Mouse (Mus musculus): ENCODE data around the gene Tmem185b. TPM values are rescaled to one million over a fixed set of nuclear protein-coding genes. Genes with fewer than 3 reads are reported as not detected.

Gene Tmem185b
- total and polyA plus RNA-seq, 3 experiments = 25.2 to 35.8 TPM; not detected in 1

- TF ChIP-seq HCFC1 (IDR thresholded peaks at IDR 0.05; ENCODE audit: low read depth, low read length) (no peak), SMC3 (IDR thresholded peaks at IDR 0.05; ENCODE audit: low read depth, low read length) (peak; percentile 46), ETS1 (IDR thresholded peaks at IDR 0.05; ENCODE audit: low read depth, low read length) (no peak), CTCF (IDR thresholded peaks at IDR 0.05 in 2 of 3, conservative IDR thresholded peaks at IDR 0.05 in 1 of 3; ENCODE audit: control insufficient read depth in 1 of 3, insufficient read depth in 1 of 3, low read depth in 2 of 3, low read length in 3 of 3, poor library complexity in 1 of 3, severe bottlenecking in 1 of 3) (peak; percentile 51 to 65 (median 56))
- Histone ChIP-seq H3K27ac (ENCODE audit: control insufficient read depth, low read depth, low read length) (no peak overlapping the region), H3K79me2 (ENCODE audit: control insufficient read depth, insufficient read depth, low read length, poor library complexity) (no peaks in the 10 kb centered on the region), H3K36me3 (ENCODE audit: control insufficient read depth in 1 of 2, insufficient read depth in 2 of 2, low read length in 2 of 2) (peaks cover 0 to 13% of the 10 kb centered on the region in 2 experiments; a peak in 2 of 4 replicates), H3K27me3 (ENCODE audit: control insufficient read depth in 1 of 2, insufficient read depth in 2 of 2, low read length in 2 of 2) (no peaks in the 10 kb centered on the region), H3K9ac (ENCODE audit: control insufficient read depth, low read depth, low read length, poor library complexity, severe bottlenecking) (no peak overlapping the region), H3K4me3 (ENCODE audit: control insufficient read depth in 1 of 2, insufficient read depth in 1 of 2, low read depth in 2 of 2, low read length in 2 of 2) (no peak overlapping the region), H3K9me3 (replicated peaks; ENCODE audit: insufficient read depth, low read length) (no peaks in the 10 kb centered on the region), H3K4me1 (ENCODE audit: control insufficient read depth in 1 of 2, insufficient read depth in 2 of 2, low read length in 2 of 2) (peaks cover 2 to 11% of the 10 kb centered on the region in 2 experiments; a peak in 2 of 4 replicates)
- DNase-seq (ENCODE audit: low read depth, low spot score) = peak; percentile 46
These were observed 44.6 kb upstream of the Tmem185b start for GRCm38 (mm10) chr1:119481205-119481932.

GRCm38 (mm10) chr1:119482891-119483290 is 43.1 kb upstream of the Tmem185b start:
- H3K4me3 ChIP-seq (ENCODE audit: control insufficient read depth in 1 of 2, insufficient read depth in 1 of 2, low read depth in 2 of 2, low read length in 2 of 2) = no peak overlapping the region
- H3K79me2 ChIP-seq (ENCODE audit: control insufficient read depth, insufficient read depth, low read length, poor library complexity) = no peaks in the 10 kb centered on the region
- H3K27me3 ChIP-seq (ENCODE audit: control insufficient read depth in 1 of 2, insufficient read depth in 2 of 2, low read length in 2 of 2) = no peaks in the 10 kb centered on the region
- TF ChIP-seq GATA1 (IDR thresholded peaks at IDR 0.05; ENCODE audit: low read depth, low read length) (no peak), POLR2AphosphoS5 (IDR thresholded peaks at IDR 0.05; ENCODE audit: borderline replicate concordance, low read depth, low read length) (no peak), RAD21 (IDR thresholded peaks at IDR 0.05; ENCODE audit: low read depth, low read length) (peak; percentile 35), MAZ (IDR thresholded peaks at IDR 0.05; ENCODE audit: low read depth, low read length) (no peak), POLR2A (IDR thresholded peaks at IDR 0.05; ENCODE audit: control insufficient read depth in 1 of 2, insufficient read depth in 1 of 2, low read depth in 1 of 2, low read length in 2 of 2, poor library complexity in 1 of 2) (no peak), MYC (IDR thresholded peaks at IDR 0.05; ENCODE audit: low read depth, low read length) (no peak), POLR2AphosphoS2 (IDR thresholded peaks at IDR 0.05; ENCODE audit: low read length) (no peak), ZNF384 (IDR thresholded peaks at IDR 0.05; ENCODE audit: low read depth, low read length) (no peak), ZMIZ1 (IDR thresholded peaks at IDR 0.05; ENCODE audit: low read depth, low read length) (no peak), CHD2 (IDR thresholded peaks at IDR 0.05; ENCODE audit: low read length) (no peak), UBTF (IDR thresholded peaks at IDR 0.05; ENCODE audit: borderline replicate concordance, insufficient read depth, low read depth, low read length) (no peak), JUND (IDR thresholded peaks at IDR 0.05; ENCODE audit: low read depth, low read length) (no peak), ETS1 (IDR thresholded peaks at IDR 0.05; ENCODE audit: low read depth, low read length) (no peak), CHD1 (IDR thresholded peaks at IDR 0.05; ENCODE audit: low read depth, low read length) (no peak), CTCF (IDR thresholded peaks at IDR 0.05 in 2 of 3, conservative IDR thresholded peaks at IDR 0.05 in 1 of 3; ENCODE audit: control insufficient read depth in 1 of 3, insufficient read depth in 1 of 3, low read depth in 2 of 3, low read length in 3 of 3, poor library complexity in 1 of 3, severe bottlenecking in 1 of 3) (peak in 2 of 3 experiments; percentile 45 to 49; a peak in 5 of 6 replicates), NELFE (IDR thresholded peaks at IDR 0.05; ENCODE audit: low read depth, low read length) (no peak), SMC3 (IDR thresholded peaks at IDR 0.05; ENCODE audit: low read depth, low read length) (peak; percentile 55), NRF1 (IDR thresholded peaks at IDR 0.05; ENCODE audit: insufficient read depth, low read depth, low read length, poor library complexity, severe bottlenecking) (no peak)
- no peak overlapping the region for H3K27ac ChIP-seq (ENCODE audit: control insufficient read depth, low read depth, low read length)
- H3K9ac ChIP-seq (ENCODE audit: control insufficient read depth, low read depth, low read length, poor library complexity, severe bottlenecking) = no peak overlapping the region
- H3K9me3 ChIP-seq (replicated peaks; ENCODE audit: insufficient read depth, low read length) = no peaks in the 10 kb centered on the region
- H3K4me1 ChIP-seq (ENCODE audit: control insufficient read depth in 1 of 2, insufficient read depth in 2 of 2, low read length in 2 of 2) = no peaks in the 10 kb centered on the region
- no peaks in the 10 kb centered on the region for H3K36me3 ChIP-seq (ENCODE audit: control insufficient read depth in 1 of 2, insufficient read depth in 2 of 2, low read length in 2 of 2)
- DNase-seq (ENCODE audit: low read depth, low spot score) = peak; percentile 25
